Mouse (Mus musculus): ENCODE data around the gene Gm8764.
"Not testable (repeated sequence)": the region's sequence is repeated elsewhere in the genome, so short reads cannot be mapped to it uniquely, and the experiment has no call there.

Gm8764 gene

GRCm38 (mm10) chr10:104159706-104160105 is at the start of gene Gm8764:
TSS of gene Gm8764 (plus strand) at chr10:104160006.
- not testable (repeated sequence) for DNase-seq

DNA sequence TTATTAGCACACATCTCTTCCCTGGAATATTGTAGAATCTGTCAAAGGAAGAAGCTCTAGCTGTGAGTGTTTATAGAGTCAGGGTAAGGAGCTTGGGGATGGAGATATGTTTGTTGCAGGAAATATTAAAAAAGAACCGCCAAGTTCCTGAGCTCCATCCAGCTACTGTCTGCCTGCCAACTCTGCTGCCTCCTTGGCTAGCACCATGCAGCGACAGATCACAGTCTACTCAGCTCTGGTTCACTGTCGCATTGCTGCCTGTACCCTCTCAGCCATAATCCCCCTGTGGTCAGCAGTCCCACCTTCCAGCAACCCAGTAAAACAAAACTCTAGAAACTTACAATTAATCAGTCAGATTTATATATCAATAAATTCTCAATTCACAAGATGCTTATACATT is 49.8 kb upstream of the Gm8764 start:
- no peak for DNase-seq

DNA sequence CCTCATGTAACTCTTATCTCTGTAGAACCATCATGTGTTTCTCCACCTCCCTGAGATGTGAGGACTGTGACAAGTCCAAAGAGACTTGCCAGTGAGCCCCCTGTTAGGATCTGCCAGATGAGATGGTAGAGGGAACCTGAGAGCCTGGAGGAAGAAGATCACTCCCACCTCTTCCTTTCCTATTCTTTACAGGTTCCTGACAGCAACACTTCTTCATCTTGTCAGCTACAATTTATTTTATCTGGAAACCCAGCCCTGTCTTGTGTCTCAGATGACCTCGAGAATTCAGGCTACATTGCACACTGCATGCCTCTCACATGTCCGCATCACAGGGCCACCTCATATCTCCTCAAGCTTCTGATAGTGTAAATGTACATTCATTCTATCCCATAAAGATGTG is 41.5 kb upstream of the Gm8764 start:
- DNase-seq = no peak

DNA sequence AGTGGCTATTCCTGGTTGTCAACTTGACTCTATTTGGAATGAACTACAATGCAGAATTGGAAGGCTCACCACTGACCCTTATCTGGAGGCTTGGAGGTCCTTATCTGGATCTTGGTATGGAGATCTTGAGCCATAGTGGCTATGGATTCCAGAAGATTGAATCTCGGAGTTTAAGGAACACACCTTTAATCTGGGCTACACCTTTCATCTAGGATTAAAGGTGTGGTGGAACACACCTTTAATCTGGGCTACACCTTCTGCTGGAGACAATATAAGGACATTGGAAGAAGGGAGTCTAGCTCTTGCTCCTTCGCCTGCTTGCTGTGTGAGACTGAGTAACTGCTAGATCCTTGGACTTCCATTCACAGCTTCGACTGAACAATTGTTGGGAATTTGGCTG is 17.1 kb upstream of the Gm8764 start, which contains the start of gene Gm21293:
TSS of gene Gm21293 (plus strand) at position 301 of the 400 bp plus-strand sequence.
- not testable (repeated sequence) for DNase-seq

GRCm38 (mm10) chr10:104151197-104151596 is 8.6 kb upstream of the Gm8764 start, which contains the start of gene Gm6763:
TSS of gene Gm6763 (plus strand) at chr10:104151497.
- DNase-seq = not testable (repeated sequence)

- DNase-seq = not testable (repeated sequence)
These were observed 8.4 kb downstream of the Gm8764 start, which contains the start of gene Gm21304 for GRCm38 (mm10) chr10:104168215-104168614. TSS of gene Gm21304 (plus strand) at chr10:104168515.

- not testable (repeated sequence) for DNase-seq
These were observed 16.9 kb downstream of the Gm8764 start, which contains the start of gene Gm21312 for GRCm38 (mm10) chr10:104176724-104177123. TSS of gene Gm21312 (plus strand) at chr10:104177024.

GRCm38 (mm10) chr10:104185233-104185632 is 25.4 kb downstream of the Gm8764 start, which contains the start of gene Gm20765:
TSS of gene Gm20765 (plus strand) at chr10:104185533.
- not testable (repeated sequence) for DNase-seq

DNA sequence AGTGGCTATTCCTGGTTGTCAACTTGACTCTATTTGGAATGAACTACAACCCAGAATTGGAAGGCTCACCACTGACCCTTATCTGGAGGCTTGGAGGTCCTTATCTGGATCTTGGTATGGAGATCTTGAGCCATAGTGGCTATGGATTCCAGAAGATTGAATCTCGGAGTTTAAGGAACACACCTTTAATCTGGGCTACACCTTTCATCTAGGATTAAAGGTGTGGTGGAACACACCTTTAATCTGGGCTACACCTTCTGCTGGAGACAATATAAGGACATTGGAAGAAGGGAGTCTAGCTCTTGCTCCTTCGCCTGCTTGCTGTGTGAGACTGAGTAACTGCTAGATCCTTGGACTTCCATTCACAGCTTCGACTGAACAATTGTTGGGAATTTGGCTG is 33.9 kb downstream of the Gm8764 start, which contains the start of gene Gm4340:
TSS of gene Gm4340 (plus strand) at position 301 of the 400 bp plus-strand sequence.
- not testable (repeated sequence) for DNase-seq

DNA sequence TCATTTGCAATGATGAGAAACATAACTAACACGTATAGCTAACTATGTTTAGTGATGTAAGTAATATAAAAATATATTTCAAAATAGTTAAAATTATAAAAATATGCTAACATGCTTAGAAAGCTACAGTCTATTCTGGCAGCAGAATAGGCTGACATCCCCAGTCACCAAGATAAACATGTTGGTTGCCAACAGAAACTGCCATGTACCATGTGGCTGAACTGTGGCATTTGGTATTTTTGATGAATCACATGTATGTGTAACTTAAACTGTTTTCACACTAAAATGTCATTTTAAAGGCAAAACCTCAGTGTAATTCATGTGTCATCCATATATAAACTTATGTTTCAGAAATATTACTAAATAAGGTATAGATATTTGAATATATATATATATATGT is 49.8 kb downstream of the Gm8764 start:
- DNase-seq = no peak

GRCm38 (mm10) chr10:104210268-104210990 is 50.6 kb downstream of the Gm8764 start:
- DNase-seq = no peak
